Mouse (Mus musculus): ENCODE measurements around the gene Efcab3. TPM values are rescaled to one million over a fixed set of nuclear protein-coding genes. Genes with fewer than 3 reads are reported as not detected.
A peak's percentile ranks its signal among the peaks of the same experiment; 100 is the strongest.

Gene Efcab3
- polyA plus RNA-seq, 1 experiment from 2014 or later, result not detected

DNA sequence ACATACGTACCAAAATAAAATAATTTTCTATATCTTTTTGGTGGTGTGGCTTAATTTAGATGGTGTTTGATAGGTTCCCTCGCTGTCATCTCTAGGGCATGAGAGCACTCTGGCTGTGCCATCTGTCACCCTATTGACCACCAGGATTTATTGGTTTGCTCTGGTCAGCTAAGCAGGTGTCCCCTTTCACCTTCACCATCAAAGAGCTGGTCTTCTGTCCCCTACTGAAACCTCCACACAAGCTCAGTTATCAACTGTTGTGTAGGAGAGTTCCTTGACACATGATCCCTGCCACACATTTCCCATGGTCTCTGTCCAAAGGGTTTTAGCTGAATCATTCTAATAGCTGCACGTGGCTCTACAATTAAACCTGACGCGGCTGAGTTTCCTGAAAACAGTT lies 77.7 kb downstream of the Efcab3 start:
- peaks cover 50% of the 10 kb centered on the region for H3K36me3 ChIP-seq (ENCODE audit: insufficient read depth)
- H3K4me1 ChIP-seq (ENCODE audit: insufficient read depth), result no peaks in the 10 kb centered on the region
- H3K27me3 ChIP-seq (ENCODE audit: insufficient read depth, low read length), result no peaks in the 10 kb centered on the region
- H3K27ac ChIP-seq (ENCODE audit: low read depth), result no peak overlapping the region
- TF ChIP-seq CTCF (IDR thresholded peaks at IDR 0.05; ENCODE audit: low read depth), result no peak
- no peak for ATAC-seq (ENCODE audit: insufficient read depth)
- H3K4me2 ChIP-seq, result no peak overlapping the region
- H3K4me3 ChIP-seq (ENCODE audit: low read depth, low read length), result no peak overlapping the region
- no peaks in the 10 kb centered on the region for H3K9me3 ChIP-seq (ENCODE audit: low read depth, low read length)
- no peak for DNase-seq
- no peak overlapping the region for H3K9ac ChIP-seq
- 89% methylated on average over 5 of the region's 5 CpGs for WGBS

DNA sequence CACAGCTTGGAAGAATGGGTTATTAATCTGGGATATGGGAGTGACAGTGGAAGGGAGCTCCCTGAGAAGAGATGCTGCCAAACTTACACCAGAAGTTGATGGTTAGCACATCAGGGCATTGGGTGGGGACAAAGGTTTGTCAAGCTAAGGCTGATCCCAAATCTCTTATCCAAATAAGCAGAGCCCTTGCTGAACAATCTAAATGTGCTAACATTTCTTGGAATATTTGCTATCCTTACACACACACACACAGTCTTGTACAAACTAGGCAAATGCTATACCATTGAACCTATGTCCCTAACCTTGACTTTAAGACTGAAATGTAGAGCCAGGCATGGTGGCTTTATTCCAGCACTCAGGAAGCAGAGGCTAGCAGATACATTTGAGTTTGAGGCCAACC lies 80.2 kb downstream of the Efcab3 start:
- no peak for DNase-seq
- Histone ChIP-seq H3K4me3 (ENCODE audit: low read depth, low read length) (no peak overlapping the region), H3K27ac (ENCODE audit: low read depth) (no peak overlapping the region), H3K4me2 (no peak overlapping the region), H3K27me3 (ENCODE audit: insufficient read depth, low read length) (no peaks in the 10 kb centered on the region), H3K9me3 (ENCODE audit: low read depth, low read length) (no peaks in the 10 kb centered on the region), H3K9ac (no peak overlapping the region), H3K36me3 (ENCODE audit: insufficient read depth) (peaks cover 27% of the 10 kb centered on the region), H3K4me1 (ENCODE audit: insufficient read depth) (no peaks in the 10 kb centered on the region)
- no peak for TF ChIP-seq CTCF (IDR thresholded peaks at IDR 0.05; ENCODE audit: low read depth)
- ATAC-seq (ENCODE audit: insufficient read depth), result no peak

DNA sequence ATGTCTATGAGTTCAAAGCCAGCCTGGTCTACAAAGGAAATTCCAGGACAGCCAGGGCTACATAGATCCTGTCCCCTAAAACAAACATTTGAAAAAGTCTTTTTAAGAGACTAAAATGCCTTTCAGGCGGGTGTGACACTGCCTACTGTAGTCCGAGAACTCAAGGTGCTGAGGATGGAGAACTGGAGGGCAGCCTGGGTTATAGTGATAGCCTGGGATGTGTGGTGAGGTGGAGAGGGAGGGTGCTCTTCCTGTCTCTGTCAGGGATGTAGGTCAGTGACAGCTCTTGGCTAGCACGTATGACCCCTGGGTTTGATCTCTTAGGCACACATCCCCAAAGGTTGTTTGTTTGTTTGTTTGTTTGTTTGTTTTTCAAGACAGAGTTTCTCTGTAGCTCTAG lies 80.7 kb downstream of the Efcab3 start:
- no peaks in the 10 kb centered on the region for H3K27me3 ChIP-seq (ENCODE audit: insufficient read depth, low read length)
- no peak for DNase-seq
- H3K4me2 ChIP-seq, result no peak overlapping the region
- WGBS, result 72% methylated on average over 3 of the region's 3 CpGs
- no peak overlapping the region for H3K27ac ChIP-seq (ENCODE audit: low read depth)
- no peak overlapping the region for H3K9ac ChIP-seq
- H3K4me3 ChIP-seq (ENCODE audit: low read depth, low read length), result no peak overlapping the region
- no peak for TF ChIP-seq CTCF (IDR thresholded peaks at IDR 0.05; ENCODE audit: low read depth)
- no peaks in the 10 kb centered on the region for H3K9me3 ChIP-seq (ENCODE audit: low read depth, low read length)
- peaks cover 22% of the 10 kb centered on the region for H3K36me3 ChIP-seq (ENCODE audit: insufficient read depth)
- H3K4me1 ChIP-seq (ENCODE audit: insufficient read depth), result no peaks in the 10 kb centered on the region
- no peak for ATAC-seq (ENCODE audit: insufficient read depth)

DNA sequence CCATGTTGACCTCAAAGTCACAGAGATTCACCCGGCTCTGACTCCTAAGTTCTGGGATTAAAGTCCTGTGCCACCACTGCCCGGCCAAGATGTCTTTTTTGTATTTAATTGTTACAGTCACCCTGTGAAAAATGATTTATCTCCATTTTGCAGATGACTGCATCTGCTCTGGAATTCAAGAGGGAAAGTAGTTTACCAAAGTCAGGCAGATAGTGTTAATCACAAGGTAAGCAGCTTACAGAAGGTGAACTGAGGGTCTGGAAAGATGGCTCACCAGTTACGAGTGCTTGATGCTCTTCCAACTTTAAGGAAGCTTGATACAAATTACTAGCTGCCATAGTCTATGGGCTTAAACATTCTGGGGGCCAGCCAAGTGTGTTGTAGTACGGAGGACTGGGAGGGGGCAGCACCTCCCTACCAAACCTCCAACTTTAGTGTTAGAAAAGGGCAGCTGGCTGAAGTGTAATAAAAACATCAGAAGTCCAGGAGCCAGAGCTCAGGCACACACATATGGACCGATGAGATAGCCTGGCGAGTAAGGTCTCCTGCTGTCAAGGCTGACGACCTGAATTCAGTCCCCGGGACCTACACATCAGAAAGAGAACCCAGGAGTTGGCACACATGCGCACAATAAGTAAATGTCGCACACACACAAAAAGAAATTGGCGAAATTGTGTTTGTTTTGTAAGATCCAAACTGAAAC lies 81.3 kb downstream of the Efcab3 start:
- DNase-seq (peak; percentile 41), ATAC-seq (ENCODE audit: insufficient read depth) (no peak)
- 0 out of 2 replicates have a peak, but pooled peaks have one; percentile 12 for TF ChIP-seq CTCF (IDR thresholded peaks at IDR 0.05; ENCODE audit: low read depth)
- H3K9me3 ChIP-seq (ENCODE audit: low read depth, low read length), result no peaks in the 10 kb centered on the region
- H3K4me3 ChIP-seq (ENCODE audit: low read depth, low read length), result no peak overlapping the region
- H3K4me2 ChIP-seq, result no peak overlapping the region
- H3K27ac ChIP-seq (ENCODE audit: low read depth), result no peak overlapping the region
- H3K36me3 ChIP-seq (ENCODE audit: insufficient read depth), result peaks cover 16% of the 10 kb centered on the region
- 68% methylated on average over 11 of the region's 11 CpGs for WGBS
- H3K4me1 ChIP-seq (ENCODE audit: insufficient read depth), result no peaks in the 10 kb centered on the region
- no peak overlapping the region for H3K9ac ChIP-seq
- no peaks in the 10 kb centered on the region for H3K27me3 ChIP-seq (ENCODE audit: insufficient read depth, low read length)

DNA sequence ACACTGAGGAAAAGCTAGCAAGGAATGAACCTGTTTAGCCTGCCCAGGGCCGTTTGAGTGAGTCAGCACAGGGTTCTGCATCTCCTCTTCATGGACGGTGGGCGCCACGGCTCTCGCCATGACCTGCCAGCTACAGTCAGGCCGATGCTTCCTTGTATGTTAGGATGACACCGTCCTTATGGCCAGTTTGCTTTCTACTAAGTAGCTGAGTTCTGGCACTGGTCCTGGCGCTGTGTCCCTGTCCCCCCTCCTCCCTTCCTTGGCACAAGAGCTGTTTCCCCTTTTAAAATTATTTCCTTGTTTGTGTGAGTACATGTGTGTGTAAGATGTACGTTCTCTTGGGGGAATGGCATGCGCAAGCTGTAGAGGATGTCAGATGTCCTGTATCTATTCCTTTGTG lies 81.8 kb downstream of the Efcab3 start:
- peaks cover 11% of the 10 kb centered on the region for H3K36me3 ChIP-seq (ENCODE audit: insufficient read depth)
- H3K9ac ChIP-seq, result no peak overlapping the region
- TF ChIP-seq CTCF (IDR thresholded peaks at IDR 0.05; ENCODE audit: low read depth), result no peak
- no peak overlapping the region for H3K4me3 ChIP-seq (ENCODE audit: low read depth, low read length)
- no peak overlapping the region for H3K4me2 ChIP-seq
- H3K9me3 ChIP-seq (ENCODE audit: low read depth, low read length), result no peaks in the 10 kb centered on the region
- DNase-seq (peak; percentile 44), ATAC-seq (ENCODE audit: insufficient read depth) (0 out of 2 replicates have a peak, but pooled peaks have one; percentile 14)
- H3K27ac ChIP-seq (ENCODE audit: low read depth), result no peak overlapping the region
- WGBS, result 74% methylated on average over 10 of the region's 10 CpGs
- H3K4me1 ChIP-seq (ENCODE audit: insufficient read depth), result no peaks in the 10 kb centered on the region
- no peaks in the 10 kb centered on the region for H3K27me3 ChIP-seq (ENCODE audit: insufficient read depth, low read length)

DNA sequence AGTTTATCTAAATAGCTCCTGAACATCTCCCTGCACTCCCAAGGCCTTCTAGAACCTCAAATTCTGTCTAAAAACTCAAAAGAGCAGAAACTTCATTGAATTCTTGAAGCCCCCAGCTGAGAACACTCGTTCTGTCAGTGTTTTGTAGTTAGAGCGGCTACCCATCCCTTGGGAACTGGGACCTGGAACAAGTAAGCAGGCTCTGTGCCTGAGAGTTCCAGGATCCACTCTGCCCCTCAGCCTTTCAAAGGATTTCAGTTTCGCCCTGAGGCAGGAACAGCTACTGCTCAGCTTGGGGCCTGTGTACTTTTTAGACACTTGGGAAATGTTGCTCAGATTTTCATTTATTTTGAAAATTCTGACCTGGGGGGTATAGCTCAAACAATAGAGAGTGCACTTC lies 83.2 kb downstream of the Efcab3 start, which contains the start of gene Gm10842:
Gene Gm10842 (plus strand): TSS at position 301 of the 400 bp plus-strand sequence.
- Histone ChIP-seq H3K4me2 (no peak within 1 kb of the TSS), H3K4me1 (ENCODE audit: insufficient read depth) (no peaks in the 10 kb centered on the region), H3K9ac (no peak within 1 kb of the TSS), H3K4me3 (ENCODE audit: low read depth, low read length) (no peak within 1 kb of the TSS), H3K27me3 (ENCODE audit: insufficient read depth, low read length) (no peaks in the 10 kb centered on the region), H3K27ac (ENCODE audit: low read depth) (no peak within 1 kb of the TSS), H3K36me3 (ENCODE audit: insufficient read depth) (no peaks in the 10 kb centered on the region), H3K9me3 (ENCODE audit: low read depth, low read length) (no peaks in the 10 kb centered on the region)
- ATAC-seq (ENCODE audit: insufficient read depth), result no peak
- no peak for TF ChIP-seq CTCF (IDR thresholded peaks at IDR 0.05; ENCODE audit: low read depth)
- WGBS, result 72% methylated on average over 3 of the region's 3 CpGs
- DNase-seq, result no peak

DNA sequence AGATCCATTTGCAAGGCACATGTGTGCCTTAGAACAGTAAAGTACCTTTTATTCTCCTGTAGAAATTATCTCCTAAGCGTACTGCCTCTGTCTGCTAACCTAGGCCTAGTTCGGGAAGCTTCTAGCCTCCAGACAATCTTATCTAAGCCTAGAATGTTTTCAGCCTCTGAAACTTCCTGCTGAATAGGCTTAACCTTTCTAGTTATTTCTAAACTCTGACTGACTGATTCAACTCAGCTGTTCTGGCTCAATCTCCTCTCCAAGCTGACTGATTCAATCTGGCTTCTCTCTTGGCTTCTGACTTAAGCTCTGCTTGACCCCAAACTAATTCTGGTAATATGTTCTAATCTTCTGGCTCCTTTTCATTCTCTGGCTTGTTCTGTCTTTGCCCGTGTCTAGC lies 86.0 kb downstream of the Efcab3 start:
- ATAC-seq (ENCODE audit: insufficient read depth), result no peak
- H3K4me1 ChIP-seq (ENCODE audit: insufficient read depth), result peaks cover 9% of the 10 kb centered on the region
- H3K27ac ChIP-seq (ENCODE audit: low read depth), result no peak overlapping the region
- no peak overlapping the region for H3K4me2 ChIP-seq
- no peak overlapping the region for H3K4me3 ChIP-seq (ENCODE audit: low read depth, low read length)
- H3K9me3 ChIP-seq (ENCODE audit: low read depth, low read length), result no peaks in the 10 kb centered on the region
- no peaks in the 10 kb centered on the region for H3K27me3 ChIP-seq (ENCODE audit: insufficient read depth, low read length)
- H3K36me3 ChIP-seq (ENCODE audit: insufficient read depth), result no peaks in the 10 kb centered on the region
- no peak for TF ChIP-seq CTCF (IDR thresholded peaks at IDR 0.05; ENCODE audit: low read depth)
- no peak overlapping the region for H3K9ac ChIP-seq
- WGBS, result 67% methylated on average over 3 of the region's 3 CpGs
- DNase-seq, result no peak
